Mouse (Mus musculus) adrenal gland, adult 8-10 months (tissue): ENCODE data around the gene Nlrp6. TPM values are rescaled to one million over a fixed set of nuclear protein-coding genes. Genes with fewer than 3 reads are reported as not detected.
"Not testable (repeated sequence)": the region's sequence is repeated elsewhere in the genome, so short reads cannot be mapped to it uniquely, and the experiment has no call there.

Experiments used
- DNase-seq: peaks from one replicate; pipeline ENCODE4 v3.0.0; 2022
- total RNA-seq, 4 experiments: library from RNA; stranded (reverse); gene quantifications; 2 replicates each; pipeline ENCODE4 v1.2.4; 2022

Gene Nlrp6
- 1 to 10 TPM; 1.4 to 4.0 (median 2.9) TPM for total RNA-seq

DNA sequence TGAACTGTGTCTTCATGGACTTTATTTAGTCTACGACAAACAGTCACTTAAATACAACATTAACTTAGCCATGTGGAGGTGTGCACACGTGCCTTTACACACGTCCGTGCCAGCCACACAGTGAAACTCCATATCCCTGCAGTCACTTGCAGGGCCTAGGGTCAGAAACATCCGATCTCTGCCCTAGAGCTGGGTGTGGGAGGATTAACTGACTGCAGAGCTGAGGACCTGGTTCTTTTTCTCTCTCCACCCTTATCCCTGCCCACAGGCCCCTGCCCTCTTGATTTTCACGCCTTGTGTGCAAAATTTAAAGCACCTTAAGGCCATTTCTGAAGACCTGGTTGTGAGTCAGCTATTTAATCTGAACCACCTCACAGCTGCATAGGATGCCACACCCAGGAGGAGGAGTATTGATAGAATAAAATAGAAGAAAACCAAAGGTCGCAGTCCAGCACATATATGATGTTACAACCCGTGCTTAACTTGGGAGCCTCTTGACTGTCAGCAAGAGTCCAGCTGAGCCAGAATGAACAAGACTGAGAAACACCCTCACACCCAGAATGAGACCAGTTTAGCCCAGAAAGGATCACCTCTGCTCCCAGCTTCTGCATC, at the start of gene Nlrp6:
Gene Nlrp6, plus strand, starts transcription at position 485 of the 612 bp plus-strand sequence.
- no peak for DNase-seq

DNA sequence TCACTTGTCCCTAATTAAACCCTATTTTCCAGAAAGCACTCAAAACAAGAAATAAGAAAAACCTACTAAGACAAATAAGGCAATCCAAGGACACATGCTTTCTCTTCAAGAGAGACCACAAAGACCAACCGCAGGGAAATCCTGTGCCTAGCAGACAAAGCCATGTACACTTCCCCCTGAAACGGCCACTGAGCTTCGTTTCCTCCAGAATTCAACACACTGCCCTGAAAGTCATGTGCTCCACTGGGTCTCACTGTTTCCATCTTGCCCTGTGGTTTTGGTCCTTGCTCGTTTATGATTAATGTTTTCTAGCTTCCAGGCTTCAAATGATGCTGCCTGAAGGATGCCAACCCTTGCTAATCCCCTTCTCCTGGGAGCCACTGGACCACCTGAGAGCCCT, 46.5 kb upstream of the Nlrp6 start:
- no peak for DNase-seq

GRCm38 (mm10) chr7:140877364-140877763, 43.3 kb upstream of the Nlrp6 start:
- DNase-seq: no peak

DNA sequence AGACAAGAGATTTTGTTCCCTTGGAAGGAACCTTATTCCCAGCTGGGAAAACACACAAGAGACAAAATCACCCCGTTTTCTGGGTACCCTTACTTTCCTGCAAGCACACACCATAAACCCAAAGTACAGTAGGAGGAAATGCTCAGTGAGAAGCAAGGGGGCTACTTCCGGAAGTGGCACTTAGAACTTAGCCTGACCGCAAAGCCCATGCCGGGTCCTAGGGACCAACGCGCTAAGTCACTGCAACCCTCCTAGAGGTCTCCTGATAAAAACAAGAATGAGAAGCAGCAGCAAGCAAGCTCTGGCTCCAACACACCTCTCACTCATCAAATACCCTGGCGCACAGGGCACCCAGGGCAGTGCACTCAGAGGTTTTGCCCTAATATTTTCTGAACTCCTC, 41.3 kb upstream of the Nlrp6 start:
- no peak for DNase-seq

DNA sequence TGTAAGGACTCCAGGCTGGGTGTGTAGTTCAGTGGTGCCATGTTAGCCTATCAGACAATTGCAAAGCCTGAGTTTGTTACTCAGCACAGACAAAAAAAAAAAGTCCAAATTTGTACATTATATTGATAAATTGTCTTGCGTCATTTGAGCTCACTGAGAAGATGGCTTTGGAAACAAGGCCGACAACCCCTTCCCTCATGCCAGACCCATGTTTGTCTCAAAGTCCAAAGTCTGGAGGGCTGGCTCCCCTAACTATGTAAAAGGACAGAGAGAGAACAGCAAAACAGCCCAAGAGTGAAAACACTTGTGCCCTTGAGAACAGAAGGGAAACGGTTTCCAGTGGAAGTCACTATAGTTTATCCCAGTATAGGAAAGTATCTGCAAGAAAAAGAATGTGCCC, 40.3 kb upstream of the Nlrp6 start:
- no peak for DNase-seq

DNA sequence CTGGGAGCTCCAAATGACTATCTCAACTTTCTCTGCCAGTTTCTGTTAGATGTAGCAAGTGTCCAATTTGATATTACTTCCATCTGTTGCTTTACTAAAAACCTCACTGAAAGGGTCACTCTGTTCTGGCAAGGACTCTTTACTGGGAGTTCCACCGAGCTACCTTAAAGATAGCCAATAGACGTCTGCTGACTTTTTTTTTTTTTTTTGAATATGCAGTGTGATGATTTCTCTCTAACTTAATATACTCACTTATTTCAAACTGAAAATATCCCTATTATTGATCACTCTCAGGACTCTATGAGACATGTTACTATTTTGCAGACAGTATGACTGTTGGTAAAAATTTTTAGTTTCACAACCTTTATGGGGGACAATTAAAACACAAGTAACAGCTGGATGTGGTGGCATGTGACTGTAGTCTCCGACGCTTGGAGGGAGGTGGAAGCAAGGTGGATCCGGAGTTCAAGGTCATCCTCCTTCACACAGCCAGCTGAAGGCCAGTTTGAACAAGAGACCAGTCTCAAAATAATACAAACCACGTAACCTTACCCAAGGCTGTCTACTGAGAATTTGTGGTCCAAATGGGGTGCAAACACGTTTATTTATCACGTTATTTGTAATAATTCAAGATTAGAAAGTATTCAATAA, 39.7 kb upstream of the Nlrp6 start:
- DNase-seq: no peak

- DNase-seq: peak; percentile 93
Observed at GRCm38 (mm10) chr7:140881696-140882468, 38.8 kb upstream of the Nlrp6 start, which contains the start of the genes Psmd13 and Sirt3. TSS of gene Psmd13 (plus strand) at chr7:140881968. TSS of gene Sirt3 (minus strand) at chr7:140882309.

GRCm38 (mm10) chr7:140882469-140882803, 38.3 kb upstream of the Nlrp6 start:
- no peak for DNase-seq

DNA sequence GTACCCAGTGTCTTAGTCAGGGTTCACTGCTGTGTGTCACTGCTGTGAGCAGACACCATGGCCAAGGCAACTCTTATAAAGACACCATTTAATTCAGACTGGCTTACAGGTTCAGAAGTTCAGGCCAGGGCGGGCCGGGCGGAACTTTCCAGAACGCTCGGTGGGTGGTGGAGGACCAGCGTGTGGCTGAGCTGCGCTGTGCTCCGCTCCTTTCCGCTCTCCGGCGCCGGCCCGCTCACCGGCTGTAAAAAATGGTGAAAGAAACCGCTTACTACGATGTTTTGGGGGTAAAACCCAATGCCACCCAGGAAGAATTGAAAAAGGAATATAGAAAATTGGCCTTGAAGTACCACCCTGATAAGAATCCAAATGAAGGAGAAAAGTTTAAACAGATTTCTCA, 30.1 kb upstream of the Nlrp6 start:
- not testable (repeated sequence) for DNase-seq

DNA sequence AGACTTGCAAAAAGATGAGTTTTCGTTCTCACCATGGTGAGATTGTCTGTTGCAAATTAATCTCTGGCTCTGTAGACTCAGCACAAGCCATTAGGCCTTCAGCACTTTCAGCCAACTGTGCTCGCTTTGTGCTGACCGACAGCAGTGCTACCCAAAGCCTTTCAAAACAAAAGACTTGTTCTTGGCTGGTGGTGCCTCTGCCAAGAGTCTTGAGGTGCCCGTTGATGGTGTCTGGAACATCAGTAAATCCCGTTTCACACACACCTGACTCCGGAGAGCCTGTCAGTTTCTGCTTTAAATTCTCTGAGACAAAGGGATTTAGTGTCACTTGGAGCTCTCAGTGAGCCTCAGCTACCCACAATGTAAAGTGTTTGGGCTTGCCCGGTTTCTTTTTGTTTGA, 26.7 kb upstream of the Nlrp6 start:
- no peak for DNase-seq

GRCm38 (mm10) chr7:140894611-140895010, 26.1 kb upstream of the Nlrp6 start:
- no peak for DNase-seq

- no peak for DNase-seq
Observed at GRCm38 (mm10) chr7:140897863-140898262, 22.8 kb upstream of the Nlrp6 start.

- DNase-seq: no peak
Observed at GRCm38 (mm10) chr7:140899121-140899520, 21.6 kb upstream of the Nlrp6 start.

DNA sequence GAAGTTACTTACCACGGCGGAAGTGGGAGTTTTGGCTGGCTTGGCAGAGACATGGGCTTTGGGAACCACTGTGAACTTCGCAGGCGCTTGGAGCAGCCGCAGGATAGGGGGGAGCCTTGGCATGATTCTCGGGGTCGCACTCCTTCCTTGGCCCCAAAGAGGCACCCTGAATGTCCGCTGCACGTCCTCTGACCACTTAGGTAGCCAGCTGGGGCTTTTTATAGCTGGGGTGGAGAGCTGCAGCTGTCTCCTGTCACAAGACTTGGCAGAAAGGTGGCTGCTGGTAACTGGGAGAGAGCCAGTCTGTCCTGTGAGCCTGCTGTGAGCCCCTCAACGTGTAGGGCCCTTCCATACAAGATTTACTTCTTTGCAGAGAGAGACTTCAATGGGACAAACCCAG, 20.5 kb upstream of the Nlrp6 start, which contains the start of gene Cox8b:
Gene Cox8b, minus strand, starts transcription at position 227 of the 400 bp plus-strand sequence.
- DNase-seq: no peak

DNA sequence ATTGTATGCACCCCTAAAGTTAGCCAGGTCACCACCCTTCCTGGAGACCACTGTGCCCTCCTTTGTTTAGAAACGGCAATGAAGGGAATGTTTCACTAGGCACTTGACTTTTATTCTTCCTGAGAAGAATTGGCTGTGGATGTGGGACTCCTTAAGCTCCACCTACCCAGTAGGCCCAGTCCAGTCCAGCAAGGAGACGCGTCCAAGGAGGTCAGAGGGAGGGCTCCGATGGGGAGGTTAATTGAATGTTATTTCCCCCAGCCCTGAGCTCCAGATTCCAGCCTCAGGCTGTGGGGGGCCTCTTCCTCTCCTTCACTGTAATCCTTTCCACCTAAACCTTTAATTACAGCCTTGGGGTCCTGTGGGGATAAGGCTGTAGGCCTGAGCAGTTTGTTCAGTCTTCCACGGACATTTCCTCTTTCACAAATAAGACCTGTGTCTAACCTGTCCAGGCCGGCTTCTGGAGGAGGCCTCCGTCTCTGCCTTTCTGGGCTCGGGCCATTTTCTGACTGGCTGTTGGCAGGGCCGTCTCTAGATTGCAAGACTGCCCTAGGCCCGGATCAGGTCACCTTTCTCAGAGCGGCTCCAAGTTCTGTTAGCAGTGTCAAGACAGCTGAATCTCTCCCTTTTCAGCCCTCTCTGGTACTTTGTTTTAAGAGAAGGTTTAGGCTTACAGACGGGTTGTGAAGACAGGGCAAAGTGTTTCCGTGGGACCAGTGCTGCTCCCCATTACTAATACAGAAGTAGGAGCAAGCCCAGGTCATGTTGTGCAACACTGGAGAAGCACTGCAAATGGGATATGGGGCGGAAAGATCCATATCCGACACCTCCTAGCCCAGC, 18.4 kb upstream of the Nlrp6 start:
- no peak for DNase-seq

DNA sequence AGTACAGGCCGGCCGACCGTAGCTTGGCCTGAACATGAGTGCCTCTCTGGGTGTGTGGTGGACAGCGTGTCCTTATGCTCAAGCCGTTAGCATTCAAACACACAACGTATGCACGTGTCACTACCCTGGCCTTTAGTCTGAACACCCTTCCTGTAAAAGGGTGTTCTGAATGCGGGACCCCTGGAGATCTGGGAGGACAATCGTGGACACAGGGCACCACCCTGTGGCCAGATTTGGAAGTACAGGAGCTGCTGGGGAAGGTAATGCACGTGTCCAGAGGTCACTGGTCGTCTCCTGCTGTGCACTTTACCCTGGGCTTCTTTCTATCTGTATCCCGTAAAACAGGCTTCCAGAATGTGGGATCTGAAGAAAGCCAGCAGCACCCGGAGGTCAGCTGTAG, 17.5 kb upstream of the Nlrp6 start:
- DNase-seq: peak; percentile 55

DNA sequence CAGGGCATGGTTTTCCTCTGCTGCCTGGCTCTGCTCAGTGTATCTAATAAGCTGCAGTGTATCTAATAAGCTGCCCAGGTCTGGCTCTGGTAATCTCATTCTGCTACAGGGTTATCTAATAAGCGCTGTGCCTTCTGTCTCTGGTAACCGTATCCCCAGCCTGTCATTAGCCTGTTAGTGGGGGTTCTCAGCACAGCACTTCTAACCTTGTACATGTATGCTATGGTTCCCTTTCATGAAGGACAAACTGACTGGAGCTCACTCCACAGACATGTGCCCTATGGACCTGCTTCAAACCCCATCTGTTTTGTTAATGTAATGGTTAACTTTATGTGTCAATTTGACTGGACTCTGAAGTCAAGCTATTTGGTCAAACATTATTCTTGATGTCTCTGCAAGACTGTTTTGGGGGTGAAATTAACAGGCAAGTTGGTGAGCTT, 15.0 kb upstream of the Nlrp6 start:
- no peak for DNase-seq

- DNase-seq: peak; percentile 60
Observed at GRCm38 (mm10) chr7:140907131-140907530, 13.6 kb upstream of the Nlrp6 start.

DNA sequence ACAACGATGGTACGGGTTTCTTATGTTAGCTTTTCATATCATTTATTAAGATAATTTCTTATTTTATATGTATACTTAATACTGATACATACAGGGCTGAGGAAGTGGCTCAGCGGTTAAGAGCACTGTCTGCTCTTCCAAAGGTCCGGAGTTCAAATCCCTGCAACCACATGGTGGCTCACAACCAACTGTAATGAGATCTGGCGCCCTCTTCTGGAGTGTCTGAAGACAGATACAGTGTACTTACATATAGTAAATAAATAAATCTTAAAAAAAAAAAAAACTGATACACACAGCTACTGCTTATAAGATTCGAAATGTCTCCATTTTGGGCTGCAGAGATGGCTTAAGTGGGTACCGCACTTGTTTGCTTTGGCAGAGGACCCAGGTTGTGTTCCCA, 13.0 kb upstream of the Nlrp6 start:
- no peak for DNase-seq

DNA sequence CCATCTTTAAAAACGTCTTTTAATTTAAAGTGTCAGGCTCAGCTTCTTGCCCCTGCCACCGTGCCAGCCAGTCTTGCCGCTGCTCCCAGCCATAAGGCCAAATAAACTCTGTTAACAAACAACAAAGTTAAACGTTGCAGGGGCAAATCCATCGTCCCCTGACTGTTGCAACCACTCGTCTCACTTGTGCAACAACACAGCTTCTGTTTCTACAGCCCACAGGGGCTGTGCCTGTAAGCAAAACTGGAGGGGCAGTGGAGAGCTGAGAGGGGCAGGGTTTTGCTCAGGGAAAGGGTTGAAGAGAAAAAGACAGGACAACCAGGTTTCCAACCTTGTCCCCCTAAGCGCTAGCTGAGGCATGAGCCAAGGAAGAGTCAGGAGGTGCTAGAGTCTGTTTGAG, 12.5 kb upstream of the Nlrp6 start:
- no peak for DNase-seq

DNA sequence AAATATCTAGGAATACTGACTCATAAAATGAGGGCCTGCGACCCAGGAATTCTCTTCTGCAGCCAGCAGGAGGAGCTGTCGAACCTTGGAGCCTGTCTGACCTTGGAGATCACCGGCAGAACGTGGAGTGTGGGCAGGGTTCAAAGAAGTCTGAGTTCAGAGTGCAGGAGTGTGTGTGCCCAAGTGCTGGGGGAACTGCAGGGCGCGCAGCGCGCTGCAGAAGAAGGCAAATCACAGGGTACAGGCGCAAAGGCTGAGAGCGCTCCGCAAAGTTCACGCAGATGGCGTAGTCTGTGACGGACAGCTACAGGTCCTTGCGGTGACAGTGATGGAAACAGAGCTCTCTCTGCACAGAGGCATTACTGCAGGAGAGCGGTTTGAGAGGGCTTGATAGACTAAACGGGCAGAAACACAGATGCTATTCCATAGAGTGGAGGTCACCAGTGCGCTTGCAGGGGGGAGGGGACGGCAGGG, 12.0 kb upstream of the Nlrp6 start:
- DNase-seq: peak; percentile 81

GRCm38 (mm10) chr7:140912293-140912692, 8.4 kb upstream of the Nlrp6 start:
- no peak for DNase-seq
